Mouse (Mus musculus): ENCODE measurements at regions not wholly inside any gene's neighbourhood (a gene's known extent, or its start where the extent isn't known, plus 50 kb on each side); places are given as distances from the start of the nearest gene placed in this dataset.
"Not testable (repeated sequence)": the region's sequence is repeated elsewhere in the genome, so short reads cannot be mapped to it uniquely, and the experiment has no call there.

GRCm38 (mm10) chr14:114485781-114486180 is 606.2 kb upstream of the Gpc5 start:
- in situ Hi-C loops (cut with MboI, MseI) = no loop called here

- in situ Hi-C loops (cut with MboI, MseI) = not testable (repeated sequence)
These were observed 598.6 kb upstream of the Gpc5 start for GRCm38 (mm10) chr14:114493371-114493770.

GRCm38 (mm10) chr14:114504976-114505375 is 587.0 kb upstream of the Gpc5 start:
- in situ Hi-C loops (cut with MboI, MseI) = no loop called here

- in situ Hi-C loops (cut with MboI, MseI) = no loop called here
These were observed 543.9 kb upstream of the Gpc5 start for GRCm38 (mm10) chr14:114547910-114548680.

- in situ Hi-C loops (cut with MboI, MseI) = no loop called here
These were observed 542.9 kb upstream of the Gpc5 start for GRCm38 (mm10) chr14:114549101-114549500.

- in situ Hi-C loops (cut with MboI, MseI) = no loop called here
These were observed 525.5 kb upstream of the Gpc5 start for GRCm38 (mm10) chr14:114566411-114567030.

GRCm38 (mm10) chr14:114567673-114568309 is 524.2 kb upstream of the Gpc5 start:
- in situ Hi-C loops (cut with MboI, MseI) = no loop called here

GRCm38 (mm10) chr14:114587367-114588064 is 504.5 kb upstream of the Gpc5 start:
- in situ Hi-C loops (cut with MboI, MseI) = no loop called here

GRCm38 (mm10) chr14:114609296-114609695 is 482.7 kb upstream of the Gpc5 start:
- in situ Hi-C loops (cut with MboI, MseI) = no loop called here

- in situ Hi-C loops (cut with MboI, MseI) = no loop called here
These were observed 479.6 kb upstream of the Gpc5 start for GRCm38 (mm10) chr14:114612400-114612799.

- in situ Hi-C loops (cut with MboI, MseI) = no loop called here
These were observed 435.4 kb upstream of the Gpc5 start for GRCm38 (mm10) chr14:114656636-114657035.

GRCm38 (mm10) chr14:114662028-114662427 is 430.0 kb upstream of the Gpc5 start:
- in situ Hi-C loops (cut with MboI, MseI) = no loop called here

GRCm38 (mm10) chr14:114685133-114685532 is 406.9 kb upstream of the Gpc5 start:
- in situ Hi-C loops (cut with MboI, MseI) = no loop called here

- in situ Hi-C loops (cut with MboI, MseI) = no loop called here
These were observed 397.1 kb upstream of the Gpc5 start for GRCm38 (mm10) chr14:114694930-114695329.

GRCm38 (mm10) chr14:114697543-114697942 is 394.5 kb upstream of the Gpc5 start:
- in situ Hi-C loops (cut with MboI, MseI) = no loop called here

- in situ Hi-C loops (cut with MboI, MseI) = no loop called here
These were observed 368.9 kb upstream of the Gpc5 start for GRCm38 (mm10) chr14:114723080-114723479.

GRCm38 (mm10) chr14:114767323-114767722 is 324.7 kb upstream of the Gpc5 start:
- in situ Hi-C loops (cut with MboI, MseI) = no loop called here

- in situ Hi-C loops (cut with MboI, MseI) = no loop called here
These were observed 315.3 kb upstream of the Gpc5 start for GRCm38 (mm10) chr14:114776723-114777122.

- in situ Hi-C loops (cut with MboI, MseI) = no loop called here
These were observed 310.2 kb upstream of the Gpc5 start for GRCm38 (mm10) chr14:114781821-114782220.

- in situ Hi-C loops (cut with MboI, MseI) = no loop called here
These were observed 300.8 kb upstream of the Gpc5 start for GRCm38 (mm10) chr14:114790946-114791830.

- in situ Hi-C loops (cut with MboI, MseI) = no loop called here
These were observed 300.2 kb upstream of the Gpc5 start for GRCm38 (mm10) chr14:114791831-114792224.
